Comparison of ENCODE assay signal across 9 mouse cellular contexts in genomic region chr11:69879711-69880110, GRCm38 (mm10). TPM values are rescaled to one million over a fixed set of nuclear protein-coding genes. Genes with fewer than 3 reads are reported as not detected.
DNase-seq lines count a peak whose midpoint lies in the region; ATAC-seq and TF ChIP-seq lines count a peak whose summit lies in the region.
"Had no signal": no experiment of that assay in that cellular context is flagged by ENCODE, and none has a peak within 500 bp of the region (broad histone marks: within the 10 kb centered on the region; RNA-seq: fewer than 3 reads in every experiment).

No protein-coding gene starts in this region.

- TF ChIP-seq POLR2A in MEL (IDR thresholded peaks at IDR 0.05; ENCODE audit: control insufficient read depth in 1 of 2, insufficient read depth in 1 of 2, low read depth in 1 of 2, low read length in 2 of 2, poor library complexity in 1 of 2) = 0 out of 4 replicates have a peak, but pooled peaks of 1 of the 2 experiments have one; percentile 29

- DNase-seq in heart, postnatal 4 days = no peak
- no peak for DNase-seq in MEL (ENCODE audit: low read depth, low spot score)
- no peak for DNase-seq in hindbrain, embryonic 11.5 days (ENCODE audit: low spot score)
- no peak for DNase-seq in midbrain, embryonic 10.5 days (ENCODE audit: low spot score)
- no peak for DNase-seq in frontal cortex, postnatal 14 days (ENCODE audit: low spot score in 2 of 2)
- no peak for DNase-seq in urinary bladder, postnatal 10 days (ENCODE audit: low spot score)

- 55% methylated on average over 15 of the region's 15 CpGs for WGBS in heart, embryonic 14.5 days
- WGBS in hindbrain, embryonic 11.5 days = 58% methylated on average over 15 of the region's 15 CpGs
- 55% methylated on average over 15 of the region's 15 CpGs for WGBS in midbrain, embryonic 10.5 days

- H3K9me3 ChIP-seq in heart, embryonic 14.5 days (ENCODE audit: control insufficient read depth, low read length) = no peaks in the 10 kb centered on the region
- H3K9me3 ChIP-seq in MEL (replicated peaks; ENCODE audit: insufficient read depth, low read length) = no peaks in the 10 kb centered on the region
- H3K9me3 ChIP-seq in hindbrain, embryonic 11.5 days (ENCODE audit: control insufficient read depth, low read length) = no peaks in the 10 kb centered on the region
- H3K9me3 ChIP-seq in midbrain, embryonic 10.5 days (replicated peaks) = no peaks in the 10 kb centered on the region
- H3K9me3 ChIP-seq: G1E had no signal

- H3K27me3 ChIP-seq in heart, embryonic 14.5 days (ENCODE audit: control insufficient read depth, insufficient read depth, low read length) = no peaks in the 10 kb centered on the region
- no peaks in the 10 kb centered on the region for H3K27me3 ChIP-seq in MEL (ENCODE audit: control insufficient read depth in 1 of 2, insufficient read depth in 2 of 2, low read length in 2 of 2)
- H3K27me3 ChIP-seq in hindbrain, embryonic 11.5 days (ENCODE audit: control insufficient read depth, insufficient read depth, low read length) = no peaks in the 10 kb centered on the region
- peaks cover 19% of the 10 kb centered on the region for H3K27me3 ChIP-seq in midbrain, embryonic 10.5 days (ENCODE audit: low read depth, poor library complexity, severe bottlenecking)

- no peaks in the 10 kb centered on the region for H3K36me3 ChIP-seq in heart, embryonic 14.5 days (ENCODE audit: control insufficient read depth, insufficient read depth, low read length)
- H3K36me3 ChIP-seq in MEL (ENCODE audit: control insufficient read depth in 1 of 2, insufficient read depth in 2 of 2, low read length in 2 of 2) = peaks cover 0 to 39% of the 10 kb centered on the region in 2 experiments; a peak in 2 of 4 replicates
- H3K36me3 ChIP-seq in hindbrain, embryonic 11.5 days (ENCODE audit: control insufficient read depth, insufficient read depth, low read length) = no peaks in the 10 kb centered on the region
- no peaks in the 10 kb centered on the region for H3K36me3 ChIP-seq in midbrain, embryonic 10.5 days

- H3K27ac ChIP-seq in heart, embryonic 14.5 days (replicated peaks in 1 of 2; ENCODE audit: control insufficient read depth in 1 of 2, insufficient read depth in 1 of 2, low read depth in 2 of 2, low read length in 2 of 2) = no peak overlapping the region
- H3K27ac ChIP-seq in MEL (ENCODE audit: control insufficient read depth, low read depth, low read length) = peak overlapping the region; percentile 64
- no peak overlapping the region for H3K27ac ChIP-seq in hindbrain, embryonic 11.5 days (ENCODE audit: low read depth, low read length)
- peak overlapping the region; percentile 85 for H3K27ac ChIP-seq in midbrain, embryonic 10.5 days (replicated peaks)

- no peak for ATAC-seq in heart, embryonic 14.5 days (ENCODE audit: insufficient number of reproducible peaks, insufficient read depth, low FRiP score, low read depth)
- no peak for ATAC-seq in hindbrain, embryonic 11.5 days (ENCODE audit: low FRiP score)
- no peak for ATAC-seq in megakaryocyte progenitor cell, adult 5-6 weeks (replicated peaks; ENCODE audit: poor library complexity)

- H3K4me3 ChIP-seq in heart, embryonic 14.5 days (ENCODE audit: control insufficient read depth in 1 of 2, insufficient read depth in 1 of 2, low read depth in 1 of 2, low read length in 2 of 2) = peak overlapping the region; percentile 59 to 69
- H3K4me3 ChIP-seq in MEL (ENCODE audit: control insufficient read depth in 1 of 2, insufficient read depth in 1 of 2, low read depth in 2 of 2, low read length in 2 of 2) = no peak overlapping the region
- no peak overlapping the region for H3K4me3 ChIP-seq in hindbrain, embryonic 11.5 days (ENCODE audit: low read depth, low read length)
- peak overlapping the region; percentile 60 for H3K4me3 ChIP-seq in midbrain, embryonic 10.5 days

- H3K4me1 ChIP-seq in heart, embryonic 14.5 days (ENCODE audit: control insufficient read depth in 2 of 2, insufficient read depth in 2 of 2, low read length in 2 of 2) = peaks cover 25 to 36% of the 10 kb centered on the region in 2 experiments
- H3K4me1 ChIP-seq in MEL (ENCODE audit: control insufficient read depth in 1 of 2, insufficient read depth in 2 of 2, low read length in 2 of 2) = peaks cover 14 to 66% of the 10 kb centered on the region in 2 experiments
- no peaks in the 10 kb centered on the region; the same call in none of the 2 replicates for H3K4me1 ChIP-seq in hindbrain, embryonic 11.5 days (replicated peaks; ENCODE audit: control insufficient read depth, insufficient read depth, low read length)
- peaks cover 64% of the 10 kb centered on the region for H3K4me1 ChIP-seq in midbrain, embryonic 10.5 days

- TF ChIP-seq EP300 in MEL (IDR thresholded peaks at IDR 0.05; ENCODE audit: low read depth in 1 of 2, low read length in 2 of 2) = no peak

- H3K4me2 ChIP-seq in heart, embryonic 14.5 days (ENCODE audit: low read length) = peak overlapping the region; percentile 86
- H3K4me2 ChIP-seq in hindbrain, embryonic 11.5 days (replicated peaks; ENCODE audit: low read depth, low read length) = peak overlapping the region; percentile 68

- no peak for TF ChIP-seq RAD21 in MEL (IDR thresholded peaks at IDR 0.05; ENCODE audit: low read depth, low read length)

- H3K79me2 ChIP-seq in MEL (ENCODE audit: control insufficient read depth, insufficient read depth, low read length, poor library complexity) = no peaks in the 10 kb centered on the region

- TF ChIP-seq CTCF in MEL (IDR thresholded peaks at IDR 0.05 in 2 of 3, conservative IDR thresholded peaks at IDR 0.05 in 1 of 3; ENCODE audit: control insufficient read depth in 1 of 3, insufficient read depth in 1 of 3, low read depth in 2 of 3, low read length in 3 of 3, poor library complexity in 1 of 3, severe bottlenecking in 1 of 3) = no peak

- H3K9ac ChIP-seq in heart, embryonic 14.5 days (ENCODE audit: low read length) = peak overlapping the region; percentile 79
- H3K9ac ChIP-seq in MEL (ENCODE audit: control insufficient read depth, low read depth, low read length, poor library complexity, severe bottlenecking) = no peak overlapping the region
- H3K9ac ChIP-seq in hindbrain, embryonic 11.5 days (ENCODE audit: low read depth, low read length) = no peak overlapping the region

RNA-seq across cellular contexts. Expression of gene Kctd11, which starts 1.5 kb away (rescaled TPM):
- polyA plus RNA-seq in heart, embryonic 14.5 days (2014; fragmentation: Nextera tagmentation; extraction: Ambion mirVana) = 2.6 and 2.8 TPM in 2 replicates
- 1 to 10 TPM; 3.3 TPM for total RNA-seq in heart, postnatal 4 days (2021)
- 0.19 and 0.26 TPM in 2 replicates for total RNA-seq in MEL (2012; rRNA removed)
- polyA plus RNA-seq in MEL (2012; ENCODE audit: insufficient read depth in 1 of 2, insufficient read length in 2 of 2, low read depth in 1 of 2, low replicate concordance in 2 of 2, missing spikeins in 1 of 2) = under 1 TPM in 1 of 2 experiments, not detected in 1; 0.49 TPM
- polyA plus RNA-seq in hindbrain, embryonic 11.5 days (2014; fragmentation: Nextera tagmentation; extraction: Ambion mirVana) = 2.3 and 2.4 TPM in 2 replicates
- polyA plus RNA-seq in midbrain, embryonic 10.5 days (2016; fragmentation: Nextera tagmentation; extraction: Ambion mirVana) = 6.4 and 7.0 TPM in 2 replicates
- 1.1 and 2.3 TPM in 2 replicates for total RNA-seq in megakaryocyte progenitor cell, adult 5-6 weeks (2015)
- 0.88 and 1.9 TPM in 2 replicates for total RNA-seq in megakaryocyte progenitor cell, adult 5-6 weeks (2017)

RNA-seq across cellular contexts. Expression of gene Tmem95, which starts 1.9 kb away (rescaled TPM):
- not detected in 2 replicates for polyA plus RNA-seq in heart, embryonic 14.5 days (2014; fragmentation: Nextera tagmentation; extraction: Ambion mirVana)
- not detected for total RNA-seq in heart, postnatal 4 days (2021)
- not detected in 2 replicates for total RNA-seq in MEL (2012; rRNA removed)
- not detected for polyA plus RNA-seq in MEL (2012; ENCODE audit: insufficient read depth in 1 of 2, insufficient read length in 2 of 2, low read depth in 1 of 2, low replicate concordance in 2 of 2, missing spikeins in 1 of 2)
- not detected in 2 replicates for polyA plus RNA-seq in hindbrain, embryonic 11.5 days (2014; fragmentation: Nextera tagmentation; extraction: Ambion mirVana)
- polyA plus RNA-seq in midbrain, embryonic 10.5 days (2016; fragmentation: Nextera tagmentation; extraction: Ambion mirVana) = not detected in 2 replicates
- not detected in 2 replicates for total RNA-seq in megakaryocyte progenitor cell, adult 5-6 weeks (2015)
- total RNA-seq in megakaryocyte progenitor cell, adult 5-6 weeks (2017) = not detected in 2 replicates
- total RNA-seq: G1E had no signal
- polyA plus RNA-seq: G1E had no signal

RNA-seq across cellular contexts. Expression of gene Acap1, which starts 15.6 kb away (rescaled TPM):
- polyA plus RNA-seq in heart, embryonic 14.5 days (2014; fragmentation: Nextera tagmentation; extraction: Ambion mirVana) = 3.6 and 3.8 TPM in 2 replicates
- total RNA-seq in heart, postnatal 4 days (2021) = 1 to 10 TPM; 2.8 to 3.2 TPM
- total RNA-seq in MEL (2012; rRNA removed) = 20.7 and 33.4 TPM in 2 replicates
- 10 to 100 TPM in 1 of 2 experiments, not detected in 1; 42.2 TPM for polyA plus RNA-seq in MEL (2012; ENCODE audit: insufficient read depth in 1 of 2, insufficient read length in 2 of 2, low read depth in 1 of 2, low replicate concordance in 2 of 2, missing spikeins in 1 of 2)
- 0.45 and 1.4 TPM in 2 replicates for polyA plus RNA-seq in hindbrain, embryonic 11.5 days (2014; fragmentation: Nextera tagmentation; extraction: Ambion mirVana)
- 1.0 and 1.2 TPM in 2 replicates for polyA plus RNA-seq in midbrain, embryonic 10.5 days (2016; fragmentation: Nextera tagmentation; extraction: Ambion mirVana)
- 23.6 and 24.7 TPM in 2 replicates for total RNA-seq in megakaryocyte progenitor cell, adult 5-6 weeks (2015)
- 59.2 and 67.5 TPM in 2 replicates for total RNA-seq in megakaryocyte progenitor cell, adult 5-6 weeks (2017)

RNA-seq across cellular contexts. Expression of gene 2810408A11Rik, which starts 21.1 kb away (rescaled TPM):
- 4.5 and 5.1 TPM in 2 replicates for polyA plus RNA-seq in heart, embryonic 14.5 days (2014; fragmentation: Nextera tagmentation; extraction: Ambion mirVana)
- 1 to 10 TPM; 5.2 to 6.2 TPM for total RNA-seq in heart, postnatal 4 days (2021)
- 0.69 and 0.81 TPM in 2 replicates for total RNA-seq in MEL (2012; rRNA removed)
- polyA plus RNA-seq in MEL (2012; ENCODE audit: insufficient read depth in 1 of 2, insufficient read length in 2 of 2, low read depth in 1 of 2, low replicate concordance in 2 of 2, missing spikeins in 1 of 2) = 1 to 10 TPM in 1 of 2 experiments, not detected in 1; 1.3 TPM
- polyA plus RNA-seq in hindbrain, embryonic 11.5 days (2014; fragmentation: Nextera tagmentation; extraction: Ambion mirVana) = 14.5 and 14.7 TPM in 2 replicates
- 14.8 and 20.5 TPM in 2 replicates for polyA plus RNA-seq in midbrain, embryonic 10.5 days (2016; fragmentation: Nextera tagmentation; extraction: Ambion mirVana)
- 1.9 and 3.0 TPM in 2 replicates for total RNA-seq in megakaryocyte progenitor cell, adult 5-6 weeks (2015)
- 1.7 and 6.6 TPM in 2 replicates for total RNA-seq in megakaryocyte progenitor cell, adult 5-6 weeks (2017)

RNA-seq across cellular contexts. Expression of gene Neurl4, which starts 21.2 kb away (rescaled TPM):
- polyA plus RNA-seq in heart, embryonic 14.5 days (2014; fragmentation: Nextera tagmentation; extraction: Ambion mirVana) = 7.5 and 11.1 TPM in 2 replicates
- total RNA-seq in heart, postnatal 4 days (2021) = 10 to 100 TPM; 45.8 to 48.5 TPM
- total RNA-seq in MEL (2012; rRNA removed) = 47.3 and 58.0 TPM in 2 replicates
- 10 to 100 TPM in 1 of 2 experiments, not detected in 1; 50.9 TPM for polyA plus RNA-seq in MEL (2012; ENCODE audit: insufficient read depth in 1 of 2, insufficient read length in 2 of 2, low read depth in 1 of 2, low replicate concordance in 2 of 2, missing spikeins in 1 of 2)
- polyA plus RNA-seq in hindbrain, embryonic 11.5 days (2014; fragmentation: Nextera tagmentation; extraction: Ambion mirVana) = 15.0 and 20.6 TPM in 2 replicates
- polyA plus RNA-seq in midbrain, embryonic 10.5 days (2016; fragmentation: Nextera tagmentation; extraction: Ambion mirVana) = 12.8 and 14.3 TPM in 2 replicates
- total RNA-seq in megakaryocyte progenitor cell, adult 5-6 weeks (2015) = 9.5 and 11.0 TPM in 2 replicates
- 20.2 and 21.6 TPM in 2 replicates for total RNA-seq in megakaryocyte progenitor cell, adult 5-6 weeks (2017)

Comparison
In these comparisons a context has a peak if more than half of its experiments do, and no peak if none do; other contexts are left out.
1. H3K27ac ChIP-seq: peak in MEL (single experiment) and midbrain, embryonic 10.5 days (single experiment); none in heart, embryonic 14.5 days (0 of 2) and hindbrain, embryonic 11.5 days (single experiment).
2. H3K4me3 ChIP-seq: peak in heart, embryonic 14.5 days (2 of 2) and midbrain, embryonic 10.5 days (single experiment); none in MEL (0 of 2) and hindbrain, embryonic 11.5 days (single experiment).